Mouse (Mus musculus) neural tube, embryonic 10.5 days (tissue): ENCODE results near the gene Eif2ak3.

Experiments used
- DNase-seq: peaks from one replicate; pipeline ENCODE4 v3.0.0-alpha.2; 2017; ENCODE audit warnings: low spot score; ENCODE audit errors: extremely low spot score

Gene Eif2ak3

GRCm38 (mm10) chr6:70830552-70830951 lies 13.8 kb upstream of the Eif2ak3 start:
- no peak for DNase-seq

- DNase-seq = no peak
These were observed 13.0 kb upstream of the Eif2ak3 start for GRCm38 (mm10) chr6:70831179-70831839.

DNA sequence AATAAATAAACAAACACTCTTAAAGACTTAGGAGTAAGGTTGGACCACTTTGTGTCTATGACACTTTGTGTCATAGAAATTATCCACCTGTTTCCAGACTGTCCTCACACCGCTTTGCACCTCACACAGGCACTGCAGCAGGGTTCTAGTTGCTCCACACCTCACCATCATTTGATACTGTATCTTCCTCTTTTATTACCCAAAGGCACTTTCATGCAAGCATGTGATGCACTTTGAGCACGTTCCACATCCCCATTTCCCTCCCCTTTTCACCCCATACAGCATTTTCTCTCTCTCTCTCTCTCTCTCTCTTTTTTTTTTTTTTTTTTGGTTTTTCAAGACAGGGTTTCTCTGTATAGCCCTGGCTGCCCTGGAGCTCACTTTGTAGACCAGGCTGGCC lies 7.0 kb upstream of the Eif2ak3 start:
- no peak for DNase-seq

- DNase-seq = no peak
These were observed 5.8 kb upstream of the Eif2ak3 start for GRCm38 (mm10) chr6:70838532-70838931.

DNA sequence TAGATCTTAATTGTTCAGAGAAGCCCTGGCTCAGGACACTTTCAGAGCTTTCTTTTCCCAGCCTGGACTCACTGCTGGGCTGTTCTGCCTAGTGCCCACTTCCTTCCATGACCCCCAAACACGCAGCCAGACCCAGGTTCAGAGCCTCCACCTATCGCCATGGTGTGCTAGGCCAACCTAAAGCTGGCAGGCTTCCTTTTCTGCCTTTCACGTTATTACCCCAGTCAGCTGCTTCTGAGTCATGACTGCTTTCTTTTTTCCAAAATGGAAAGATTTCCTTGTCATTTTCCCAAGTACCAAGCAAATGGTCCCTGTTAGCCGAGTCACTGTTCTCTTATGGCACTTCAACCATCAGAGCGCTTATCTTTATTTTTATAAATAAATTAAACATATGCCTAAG lies 4.0 kb upstream of the Eif2ak3 start:
- no peak for DNase-seq

DNA sequence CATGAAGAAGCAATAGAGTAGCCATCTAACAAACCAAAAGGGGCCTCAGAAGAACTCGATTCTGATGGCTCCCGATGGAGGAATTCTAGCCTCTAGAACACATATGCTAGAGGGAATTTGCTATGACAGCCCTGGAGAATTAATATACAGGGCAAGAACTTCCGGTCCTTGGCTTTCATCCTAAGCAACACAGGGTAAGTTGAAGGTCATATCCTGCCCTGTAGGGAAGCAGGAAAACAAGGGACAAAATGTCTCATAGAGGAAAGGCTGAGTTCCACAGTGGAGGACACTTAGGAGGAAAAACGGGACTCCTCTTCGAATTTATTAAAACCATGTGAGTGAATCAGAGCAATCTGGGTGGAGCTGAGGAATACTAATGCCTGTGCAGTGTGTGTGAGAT lies 1.3 kb upstream of the Eif2ak3 start:
- DNase-seq = no peak

GRCm38 (mm10) chr6:70844896-70845646 lies 756 bp downstream of the Eif2ak3 start:
- DNase-seq = no peak

GRCm38 (mm10) chr6:70847386-70847785 lies 3.1 kb downstream of the Eif2ak3 start:
- DNase-seq = no peak

- DNase-seq = no peak
These were observed 9.1 kb downstream of the Eif2ak3 start for GRCm38 (mm10) chr6:70853371-70853770.

- no peak for DNase-seq
These were observed 11.4 kb downstream of the Eif2ak3 start for GRCm38 (mm10) chr6:70855529-70856309.

- no peak for DNase-seq
These were observed 18.4 kb downstream of the Eif2ak3 start for GRCm38 (mm10) chr6:70862726-70863125.

DNA sequence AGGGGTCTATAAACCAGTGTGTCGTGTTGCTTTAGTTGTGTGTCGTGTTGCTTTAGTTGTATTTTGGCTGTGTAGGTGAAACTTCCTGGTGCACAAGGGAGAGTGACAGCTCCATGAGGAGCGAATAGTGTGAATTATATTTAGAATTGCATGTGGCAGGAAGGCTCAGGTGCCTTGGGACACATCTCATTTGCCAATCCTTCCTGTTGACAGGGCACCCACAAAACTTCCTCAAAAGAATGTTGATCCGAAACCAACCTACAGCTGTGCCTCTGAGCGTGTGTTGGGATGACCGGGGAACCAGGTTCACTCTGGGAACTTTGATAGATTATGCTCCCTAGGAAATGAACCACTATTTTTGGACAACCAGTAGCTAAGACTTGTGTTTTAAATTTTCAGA lies 20.0 kb downstream of the Eif2ak3 start:
- DNase-seq = no peak

GRCm38 (mm10) chr6:70866761-70867160 lies 22.4 kb downstream of the Eif2ak3 start:
- no peak for DNase-seq

- no peak for DNase-seq
These were observed 23.0 kb downstream of the Eif2ak3 start for GRCm38 (mm10) chr6:70867297-70867696.

- no peak for DNase-seq
These were observed 27.2 kb downstream of the Eif2ak3 start for GRCm38 (mm10) chr6:70871511-70871980.

- DNase-seq = no peak
These were observed 27.8 kb downstream of the Eif2ak3 start for GRCm38 (mm10) chr6:70872128-70872527.

- DNase-seq = no peak
These were observed 28.3 kb downstream of the Eif2ak3 start for GRCm38 (mm10) chr6:70872570-70872969.

DNA sequence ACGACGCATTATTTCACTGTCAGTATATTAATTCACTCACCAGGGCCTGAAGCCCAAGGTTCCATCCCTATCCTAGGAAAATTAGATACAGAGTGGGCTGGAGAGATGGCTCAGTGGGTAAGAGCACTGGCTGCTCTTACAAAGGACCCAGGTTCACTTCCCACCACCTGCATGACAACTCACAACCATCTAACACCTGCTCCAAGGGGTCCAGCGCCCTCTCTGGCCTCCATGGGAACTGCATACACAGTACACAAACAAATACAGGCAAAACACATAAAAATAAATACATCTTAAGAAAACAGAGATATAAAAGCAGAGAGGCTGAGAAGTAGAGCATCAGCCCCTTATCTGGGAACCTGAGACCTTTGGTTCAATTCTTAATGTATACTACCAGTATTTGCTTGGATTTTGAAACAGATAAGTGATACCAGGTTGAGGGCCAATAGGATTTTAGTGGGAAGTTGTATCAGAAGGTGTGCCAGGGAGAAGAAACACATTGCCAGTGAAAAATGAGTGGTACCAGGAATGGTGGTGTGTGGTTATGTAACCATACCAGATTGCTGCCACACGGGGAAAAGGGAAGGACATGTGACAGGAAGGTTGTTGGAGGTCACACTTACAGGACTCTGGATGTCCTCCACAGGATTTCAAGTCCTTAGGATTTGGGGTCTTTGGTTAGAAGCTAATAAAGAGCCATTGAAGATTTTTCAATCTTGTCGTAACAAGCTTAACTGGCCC lies 29.9 kb downstream of the Eif2ak3 start:
- DNase-seq = no peak

DNA sequence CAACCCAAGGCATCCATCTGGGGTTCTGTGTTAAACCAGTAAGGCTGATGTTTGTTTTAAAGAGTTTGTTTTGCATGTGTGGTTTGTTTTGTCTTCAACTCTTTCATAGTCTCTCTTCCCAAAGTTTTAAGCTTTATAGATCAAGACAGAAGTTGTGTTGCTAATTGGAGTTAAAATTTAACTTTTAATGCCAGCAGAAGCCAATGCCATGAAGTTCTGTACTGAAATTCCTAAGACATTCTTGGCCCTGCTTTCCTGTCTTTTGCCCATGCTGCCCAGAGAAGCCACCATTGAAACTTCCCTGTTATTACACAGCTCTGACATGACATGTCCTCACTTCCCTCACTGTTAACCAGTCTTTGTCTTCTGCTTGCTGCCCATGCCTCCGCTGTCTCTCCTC lies 30.7 kb downstream of the Eif2ak3 start:
- no peak for DNase-seq

GRCm38 (mm10) chr6:70880714-70881304 lies 36.5 kb downstream of the Eif2ak3 start:
- peak; percentile 76 for DNase-seq

GRCm38 (mm10) chr6:70887993-70888392 lies 43.7 kb downstream of the Eif2ak3 start:
- DNase-seq = no peak
